Mouse (Mus musculus) lung, postnatal 25 days (tissue): ENCODE data around the gene Ppfibp2.

Experiments
- DNase-seq: peaks from one replicate; pipeline ENCODE4 v3.0.0; 2022; ENCODE audit warnings: low spot score

Ppfibp2 gene

DNA sequence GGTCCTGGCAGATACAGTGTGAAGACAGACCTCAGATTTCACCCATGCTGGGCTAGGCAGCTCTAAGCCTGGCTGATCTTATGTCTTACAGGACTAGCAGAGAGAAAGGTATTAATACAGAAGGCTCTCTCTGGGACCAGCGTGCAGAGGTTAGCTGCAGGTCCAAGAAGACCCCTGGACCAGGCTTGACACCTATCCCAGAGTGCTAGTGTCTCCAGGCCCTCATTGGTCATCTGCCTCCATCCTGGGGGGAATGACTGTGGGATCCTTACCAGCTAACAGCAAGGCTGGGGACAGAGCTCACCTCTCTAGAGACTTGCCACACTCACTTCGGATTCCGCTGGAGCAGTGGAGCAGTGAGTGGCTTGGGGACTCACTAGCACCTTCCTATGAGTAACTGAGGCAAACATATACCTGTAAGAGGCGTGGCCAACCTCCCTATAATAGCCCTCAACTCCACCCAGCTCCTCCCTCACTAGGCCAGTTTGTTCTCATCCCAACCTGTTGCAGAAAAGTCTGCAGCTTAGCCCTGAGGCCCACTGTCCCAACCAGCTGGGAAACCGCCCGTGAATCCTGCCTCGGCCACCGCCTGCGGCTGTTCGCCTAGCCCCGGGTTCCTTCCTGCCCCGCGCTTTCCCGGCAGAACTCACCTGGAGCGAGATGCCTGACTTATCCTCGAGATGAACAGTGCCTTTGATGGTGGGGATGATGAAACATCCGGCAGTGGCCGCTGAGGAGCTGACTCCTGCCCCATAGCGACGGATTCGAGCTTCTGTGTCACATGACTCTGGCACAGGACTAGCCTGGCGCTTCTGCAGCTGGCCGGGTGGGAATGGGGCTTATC lies 162.5 kb downstream of the Ppfibp2 start, which contains the start of gene Cyb5r2:
Gene Cyb5r2 (minus strand): TSS at position 725 of the 844 bp plus-strand sequence.
- DNase-seq, result peak; percentile 15

DNA sequence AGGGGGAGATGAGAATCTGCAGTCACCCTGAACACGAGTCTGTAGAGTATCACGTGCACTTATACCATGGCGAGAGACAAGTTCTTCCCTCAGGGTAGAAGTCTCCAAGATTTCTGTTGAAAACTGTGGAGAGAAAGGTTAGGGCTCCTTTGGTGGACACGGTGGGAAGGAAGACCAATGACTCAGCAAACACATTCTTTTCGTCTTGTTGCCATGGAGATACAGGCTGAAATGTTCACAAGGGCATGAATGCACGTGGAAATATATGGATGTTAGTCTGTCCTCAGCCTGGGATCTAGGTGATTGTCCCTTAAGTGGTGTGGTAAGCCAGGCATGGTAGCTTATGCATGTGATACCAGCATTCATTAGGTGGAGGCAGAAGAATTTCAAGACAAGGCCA lies 175.8 kb downstream of the Ppfibp2 start:
- DNase-seq, result no peak

DNA sequence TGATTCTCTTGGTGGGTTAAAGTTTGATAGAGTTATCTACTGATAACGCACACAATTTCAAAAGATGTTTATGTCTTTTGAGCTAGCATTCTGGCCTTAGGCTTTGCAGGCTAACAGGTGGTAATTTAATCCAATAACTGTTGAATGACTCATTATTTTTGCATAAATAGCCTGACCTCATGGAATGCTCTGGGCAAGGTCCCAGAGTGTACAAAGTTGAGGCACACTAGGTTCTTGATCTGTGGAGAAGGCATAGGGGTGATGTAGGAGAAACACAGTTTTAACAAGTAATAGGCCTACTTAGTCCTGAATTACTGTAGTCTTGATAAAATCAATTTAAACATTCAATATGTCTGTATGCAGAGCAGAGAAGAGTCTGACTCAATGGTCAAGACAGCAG lies 183.2 kb downstream of the Ppfibp2 start:
- DNase-seq, result no peak

DNA sequence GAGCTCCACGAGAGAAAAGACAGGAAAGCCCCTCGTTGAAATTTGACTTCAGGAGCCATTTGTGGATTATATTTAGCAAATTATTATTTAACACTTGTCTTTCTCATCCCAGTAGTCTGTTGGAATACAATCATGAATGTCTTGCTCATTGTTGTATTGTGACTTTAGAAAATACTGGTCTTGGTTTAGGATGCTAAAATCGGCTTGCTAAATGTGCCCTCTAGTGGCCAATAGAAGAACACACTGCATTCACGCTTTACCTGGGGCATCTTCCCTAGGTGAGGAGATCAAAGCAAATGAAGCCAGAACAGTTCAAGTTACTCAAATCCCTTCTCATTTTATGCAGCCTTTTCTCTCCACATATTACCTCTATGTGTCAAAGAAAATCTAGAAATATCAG lies 184.6 kb downstream of the Ppfibp2 start:
- peak; percentile 7 for DNase-seq

DNA sequence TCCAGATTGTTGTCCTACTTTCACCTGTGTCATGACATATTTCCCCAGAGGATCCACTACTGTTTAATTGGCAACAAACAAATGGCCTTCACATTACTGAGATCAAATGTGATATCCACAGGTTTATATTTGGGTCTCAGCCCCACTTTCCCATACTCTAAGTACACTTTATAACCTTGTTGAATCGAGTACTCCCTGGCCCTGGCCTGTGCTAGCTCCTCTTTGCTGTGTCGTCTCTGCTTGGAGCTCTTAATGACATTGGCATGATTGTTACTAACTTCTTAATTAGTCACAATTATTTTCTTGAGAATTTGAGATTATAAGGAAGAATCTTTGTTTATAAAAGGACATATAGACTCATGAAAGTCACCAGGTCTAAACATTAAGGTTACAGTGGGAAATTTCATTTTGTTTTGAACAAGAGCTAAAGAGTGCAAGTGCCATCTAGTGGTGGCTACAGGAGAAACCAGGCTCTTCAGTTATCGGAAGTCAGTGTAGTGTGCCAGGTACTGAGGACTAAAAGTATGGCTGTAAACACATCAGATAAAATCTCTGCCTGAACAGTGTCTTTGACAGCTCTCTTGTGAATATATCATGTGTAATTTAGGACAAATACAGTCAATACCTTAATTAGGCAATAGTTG lies 193.1 kb downstream of the Ppfibp2 start:
- peak; percentile 2 for DNase-seq

DNA sequence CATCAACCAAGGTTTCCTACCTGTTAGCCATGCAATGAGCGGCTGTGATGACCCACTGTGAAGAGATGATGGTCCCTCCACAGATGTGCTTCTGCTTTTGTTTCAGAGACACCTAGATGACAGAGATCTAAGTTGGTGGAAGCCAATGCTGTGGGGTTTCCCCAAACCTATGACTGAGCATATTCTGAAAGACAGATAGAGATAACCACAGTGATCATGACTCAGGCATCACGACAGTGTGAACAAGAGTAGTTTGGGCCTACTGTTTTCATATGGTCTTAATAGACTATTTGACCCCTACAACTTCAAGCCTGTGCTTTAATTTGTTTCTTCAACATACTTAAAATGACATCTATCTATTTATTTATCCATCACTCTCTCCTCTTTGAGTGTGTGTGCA lies 201.5 kb downstream of the Ppfibp2 start:
- no peak for DNase-seq
